Mouse (Mus musculus) midbrain, embryonic 14.5 days (tissue): Measurements from ENCODE around the gene Srarp. TPM values are rescaled to one million over a fixed set of nuclear protein-coding genes. Genes with fewer than 3 reads are reported as not detected.

Experiments
- ATAC-seq: fragments of 200-750 bp; cut with Nextera tagmentation; 2 replicates; pipeline ENCODE4 v1.8.0; 2017; ENCODE audit warnings: moderate number of reproducible peaks, moderate library complexity; ENCODE audit not compliant: low FRiP score, low TSS enrichment
- DNase-seq: peaks from one replicate; pipeline ENCODE4 v3.0.0-alpha.2; 2015
- H3K27ac ChIP-seq: fragments of 300-500 bp; sonication (generic); replicated peaks from 2 replicates; pipeline ENCODE4 v1.5.1; 2014; ENCODE audit warnings: mild to moderate bottlenecking, low read depth, low read length, moderate library complexity
- H3K27me3 ChIP-seq: fragments of 300-500 bp; sonication (generic); 2 replicates; pipeline ENCODE4 v1.6.1; 2014; ENCODE audit warnings: low read length, control low read depth, mixed read lengths; ENCODE audit not compliant: control insufficient read depth, insufficient read depth
- H3K36me3 ChIP-seq: fragments of 300-500 bp; sonication (generic); 2 replicates; pipeline ENCODE4 v1.6.1; 2014; ENCODE audit warnings: low read length, control low read depth; ENCODE audit not compliant: control insufficient read depth, insufficient read depth
- H3K4me1 ChIP-seq: fragments of 300-500 bp; sonication (generic); 2 replicates; pipeline ENCODE4 v1.6.1; 2014; ENCODE audit warnings: mild to moderate bottlenecking, antibody characterized with exemption, low read length, control low read depth; ENCODE audit not compliant: control insufficient read depth, insufficient read depth
- H3K4me2 ChIP-seq: fragments of 300-500 bp; sonication (generic); 2 replicates; pipeline ENCODE4 v1.6.1; 2014; ENCODE audit warnings: mild to moderate bottlenecking, low read length, moderate library complexity
- H3K4me3 ChIP-seq: fragments of 300-500 bp; sonication (generic); replicated peaks from 2 replicates; pipeline ENCODE4 v1.5.1; 2014; ENCODE audit warnings: low read depth, low read length
- H3K9ac ChIP-seq: fragments of 300-500 bp; sonication (generic); replicated peaks from 2 replicates; pipeline ENCODE4 v1.6.1; 2014; ENCODE audit warnings: mild to moderate bottlenecking, low read length, moderate library complexity
- H3K9me3 ChIP-seq: fragments of 300-500 bp; sonication (generic); 2 replicates; pipeline ENCODE4 v1.6.1; 2016; ENCODE audit warnings: low read length, control low read depth, mixed read lengths; ENCODE audit not compliant: control insufficient read depth
- whole genome bisulfite sequencing: fragments of 180-500 bp; shearing (Covaris S2); extraction: QIAGEN DNeasy Blood & Tissue Kit; methylation state at CpG from one replicate; pipeline ENCODE4 v1.1.7; 2014; 5-methylcytosine and 5-hydroxymethylcytosine counted together
- polyA plus RNA-seq: library from polyadenylated mRNA; unstranded; fragments of >200 nt; fragmentation: Nextera tagmentation; extraction: Ambion mirVana; gene quantifications from 2 replicates; pipeline ENCODE4 v1.2.1, GENCODE M21; 2014

The Srarp gene
- polyA plus RNA-seq, 1 experiment from 2014 or later, result 0.24 TPM

GRCm38 (mm10) chr4:141469343-141469742 lies 33.4 kb upstream of the Srarp start:
- H3K9ac ChIP-seq, result no peak overlapping the region
- H3K9me3 ChIP-seq, result no peaks in the 10 kb centered on the region
- 91% methylated on average over 9 of the region's 9 CpGs for WGBS
- no peaks in the 10 kb centered on the region for H3K27me3 ChIP-seq
- ATAC-seq (no peak), DNase-seq (no peak)
- H3K36me3 ChIP-seq, result peaks cover 100% of the 10 kb centered on the region
- no peak overlapping the region for H3K27ac ChIP-seq
- no peak overlapping the region for H3K4me2 ChIP-seq
- H3K4me3 ChIP-seq, result no peak overlapping the region
- no peaks in the 10 kb centered on the region for H3K4me1 ChIP-seq

- Histone ChIP-seq H3K36me3 (peaks cover 100% of the 10 kb centered on the region), H3K4me2 (no peak overlapping the region), H3K9ac (no peak overlapping the region), H3K9me3 (no peaks in the 10 kb centered on the region), H3K27me3 (no peaks in the 10 kb centered on the region), H3K4me3 (no peak overlapping the region), H3K4me1 (no peaks in the 10 kb centered on the region), H3K27ac (no peak overlapping the region)
- ATAC-seq, result no peak
- no peak for DNase-seq
- 66% methylated on average over 10 of the region's 10 CpGs for WGBS
Observed at GRCm38 (mm10) chr4:141468576-141468975, 32.7 kb upstream of the Srarp start.

GRCm38 (mm10) chr4:141467581-141467927 lies 31.6 kb upstream of the Srarp start:
- H3K4me1 ChIP-seq, result no peaks in the 10 kb centered on the region
- no peak overlapping the region for H3K9ac ChIP-seq
- DNase-seq (no peak), ATAC-seq (no peak)
- H3K9me3 ChIP-seq, result no peaks in the 10 kb centered on the region
- 87% methylated on average over 6 of the region's 6 CpGs for WGBS
- H3K4me2 ChIP-seq, result no peak overlapping the region
- H3K36me3 ChIP-seq, result peaks cover 100% of the 10 kb centered on the region
- H3K27ac ChIP-seq, result no peak overlapping the region
- H3K4me3 ChIP-seq, result no peak overlapping the region
- H3K27me3 ChIP-seq, result no peaks in the 10 kb centered on the region

GRCm38 (mm10) chr4:141466844-141467580 lies 31.1 kb upstream of the Srarp start:
- H3K4me1 ChIP-seq, result no peaks in the 10 kb centered on the region
- no peak overlapping the region for H3K4me2 ChIP-seq
- H3K4me3 ChIP-seq, result no peak overlapping the region
- H3K9me3 ChIP-seq, result no peaks in the 10 kb centered on the region
- H3K27ac ChIP-seq, result no peak overlapping the region
- no peaks in the 10 kb centered on the region for H3K27me3 ChIP-seq
- no peak overlapping the region for H3K9ac ChIP-seq
- WGBS, result 86% methylated on average over 15 of the region's 15 CpGs
- ATAC-seq (no peak), DNase-seq (no peak)
- peaks cover 100% of the 10 kb centered on the region for H3K36me3 ChIP-seq

GRCm38 (mm10) chr4:141466289-141466795 lies 30.4 kb upstream of the Srarp start:
- no peak for DNase-seq
- H3K4me3 ChIP-seq, result no peak overlapping the region
- no peak overlapping the region for H3K9ac ChIP-seq
- no peak overlapping the region for H3K4me2 ChIP-seq
- peaks cover 98% of the 10 kb centered on the region for H3K36me3 ChIP-seq
- no peaks in the 10 kb centered on the region for H3K4me1 ChIP-seq
- no peaks in the 10 kb centered on the region for H3K9me3 ChIP-seq
- 87% methylated on average over 16 of the region's 16 CpGs for WGBS
- H3K27me3 ChIP-seq, result no peaks in the 10 kb centered on the region
- no peak overlapping the region for H3K27ac ChIP-seq
- ATAC-seq, result no peak

GRCm38 (mm10) chr4:141465512-141466288 lies 29.8 kb upstream of the Srarp start:
- Histone ChIP-seq H3K4me2 (no peak overlapping the region), H3K36me3 (peaks cover 91% of the 10 kb centered on the region), H3K27me3 (no peaks in the 10 kb centered on the region), H3K9me3 (no peaks in the 10 kb centered on the region), H3K9ac (no peak overlapping the region), H3K27ac (no peak overlapping the region), H3K4me1 (0 out of 2 replicates have a peak, but pooled peaks cover 1% of the 10 kb centered on the region), H3K4me3 (no peak overlapping the region)
- 0 out of 2 replicates have a peak, but pooled peaks have one; percentile 15 for ATAC-seq
- no peak for DNase-seq
- 86% methylated on average over 34 of the region's 34 CpGs for WGBS

GRCm38 (mm10) chr4:141464722-141465121 lies 28.8 kb upstream of the Srarp start:
- Histone ChIP-seq H3K9ac (no peak overlapping the region), H3K27me3 (no peaks in the 10 kb centered on the region), H3K36me3 (peaks cover 82% of the 10 kb centered on the region), H3K4me3 (no peak overlapping the region), H3K4me2 (no peak overlapping the region), H3K27ac (no peak overlapping the region), H3K4me1 (0 out of 2 replicates have a peak, but pooled peaks cover 3% of the 10 kb centered on the region), H3K9me3 (no peaks in the 10 kb centered on the region)
- DNase-seq (no peak), ATAC-seq (no peak)
- 78% methylated on average over 16 of the region's 16 CpGs for WGBS

GRCm38 (mm10) chr4:141463472-141463871 lies 27.6 kb upstream of the Srarp start:
- Histone ChIP-seq H3K4me2 (no peak overlapping the region), H3K36me3 (peaks cover 69% of the 10 kb centered on the region), H3K9ac (no peak overlapping the region), H3K27me3 (no peaks in the 10 kb centered on the region), H3K9me3 (no peaks in the 10 kb centered on the region), H3K27ac (no peak overlapping the region), H3K4me3 (no peak overlapping the region), H3K4me1 (0 out of 2 replicates have a peak, but pooled peaks cover 3% of the 10 kb centered on the region)
- ATAC-seq (no peak), DNase-seq (no peak)
- 86% methylated on average over 14 of the region's 14 CpGs for WGBS
